Mouse (Mus musculus): ENCODE measurements at regions not wholly inside any gene's neighbourhood (a gene's known extent, or its start where the extent isn't known, plus 50 kb on each side); places are given as distances from the start of the nearest gene placed in this dataset.

- Histone ChIP-seq H3K27me3 (no peaks in the 10 kb centered on the region), H3K4me2 (no peak overlapping the region), H3K4me1 (no peaks in the 10 kb centered on the region), H3K27ac (no peak overlapping the region), H3K36me3 (ENCODE audit: poor library complexity, severe bottlenecking) (no peaks in the 10 kb centered on the region), H3K9me3 (replicated peaks) (no peaks in the 10 kb centered on the region), H3K9ac (no peak overlapping the region), H3K4me3 (no peak overlapping the region)
- ATAC-seq, result no peak
- 91% methylated on average over 2 of the region's 2 CpGs for WGBS
Measured at GRCm38 (mm10) chr17:44422161-44422560, 233.8 kb downstream of the Clic5 start.

DNA sequence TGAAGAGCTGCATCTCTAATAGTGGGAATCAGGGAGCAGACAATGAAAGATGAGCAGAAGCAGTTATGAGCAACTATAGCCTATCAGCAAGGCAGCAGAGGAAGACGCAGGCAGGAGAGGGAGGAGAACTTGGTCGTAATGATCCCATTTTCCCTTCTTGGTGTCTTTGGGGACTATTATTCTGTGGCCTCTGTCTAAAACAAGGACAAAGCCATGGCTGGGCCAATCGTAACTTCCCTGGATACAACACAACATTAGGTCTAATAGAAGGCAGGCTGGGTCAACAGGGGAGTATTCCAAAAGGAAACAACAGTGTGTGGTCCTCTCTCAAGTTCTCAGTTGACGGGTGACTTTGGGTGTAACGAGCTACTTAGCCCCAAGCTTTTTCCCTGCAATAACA is 234.5 kb downstream of the Clic5 start:
- Histone ChIP-seq H3K4me1 (no peaks in the 10 kb centered on the region), H3K9ac (no peak overlapping the region), H3K36me3 (ENCODE audit: poor library complexity, severe bottlenecking) (no peaks in the 10 kb centered on the region), H3K27me3 (no peaks in the 10 kb centered on the region), H3K4me3 (no peak overlapping the region), H3K9me3 (replicated peaks) (no peaks in the 10 kb centered on the region), H3K27ac (no peak overlapping the region), H3K4me2 (no peak overlapping the region)
- WGBS, result 71% methylated on average over 5 of the region's 5 CpGs
- ATAC-seq, result no peak

DNA sequence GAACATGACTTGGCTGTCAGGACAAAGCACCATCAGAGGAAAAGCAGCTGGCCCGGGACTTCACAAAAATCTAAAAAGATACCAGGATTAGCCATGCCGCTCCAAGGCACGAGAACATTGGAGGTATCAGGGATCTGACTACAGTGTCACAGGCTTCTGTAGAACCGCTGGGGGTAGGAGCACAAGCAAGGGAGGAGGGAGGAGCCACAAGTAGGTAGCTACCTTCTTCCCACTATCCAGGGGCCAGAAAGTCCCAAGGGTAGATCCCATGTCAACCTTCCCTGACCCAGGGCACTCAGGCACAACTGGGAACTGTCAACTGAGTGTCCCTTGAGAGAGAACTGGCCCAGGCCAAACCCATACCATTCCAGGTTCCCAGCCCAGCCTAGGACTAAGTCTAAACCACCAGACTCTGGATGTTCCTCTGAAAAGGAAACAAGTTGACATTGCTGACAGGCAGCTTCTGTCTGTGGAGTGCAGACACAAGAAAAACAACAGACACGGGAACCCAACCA is 235.1 kb downstream of the Clic5 start:
- no peaks in the 10 kb centered on the region for H3K36me3 ChIP-seq (ENCODE audit: poor library complexity, severe bottlenecking)
- whole genome bisulfite sequencing, result 93% methylated on average over 5 of the region's 5 CpGs

GRCm38 (mm10) chr17:44432524-44433295 is 244.3 kb downstream of the Clic5 start:
- Histone ChIP-seq H3K27me3 (no peaks in the 10 kb centered on the region), H3K36me3 (ENCODE audit: poor library complexity, severe bottlenecking) (no peaks in the 10 kb centered on the region), H3K27ac (no peak overlapping the region), H3K9me3 (replicated peaks) (no peaks in the 10 kb centered on the region), H3K4me1 (no peaks in the 10 kb centered on the region), H3K4me2 (no peak overlapping the region), H3K9ac (no peak overlapping the region), H3K4me3 (no peak overlapping the region)
- no peak for ATAC-seq
- WGBS, result 64% methylated on average over 4 of the region's 4 CpGs

More for the DNA sequence above, 235.1 kb downstream of the Clic5 start:
- Histone ChIP-seq H3K27me3 (no peaks in the 10 kb centered on the region), H3K4me2 (no peak overlapping the region), H3K4me1 (no peaks in the 10 kb centered on the region), H3K27ac (no peak overlapping the region), H3K9ac (no peak overlapping the region), H3K4me3 (no peak overlapping the region), H3K9me3 (replicated peaks) (no peaks in the 10 kb centered on the region)
- ATAC-seq, result no peak

GRCm38 (mm10) chr17:44433296-44433653 is 244.9 kb downstream of the Clic5 start:
- ATAC-seq, result no peak
- H3K27me3 ChIP-seq, result no peaks in the 10 kb centered on the region
- H3K9ac ChIP-seq, result no peak overlapping the region
- H3K4me1 ChIP-seq, result no peaks in the 10 kb centered on the region
- no peaks in the 10 kb centered on the region for H3K9me3 ChIP-seq (replicated peaks)
- H3K4me3 ChIP-seq, result no peak overlapping the region
- no peak overlapping the region for H3K4me2 ChIP-seq
- no peak overlapping the region for H3K27ac ChIP-seq
- H3K36me3 ChIP-seq (ENCODE audit: poor library complexity, severe bottlenecking), result no peaks in the 10 kb centered on the region

DNA sequence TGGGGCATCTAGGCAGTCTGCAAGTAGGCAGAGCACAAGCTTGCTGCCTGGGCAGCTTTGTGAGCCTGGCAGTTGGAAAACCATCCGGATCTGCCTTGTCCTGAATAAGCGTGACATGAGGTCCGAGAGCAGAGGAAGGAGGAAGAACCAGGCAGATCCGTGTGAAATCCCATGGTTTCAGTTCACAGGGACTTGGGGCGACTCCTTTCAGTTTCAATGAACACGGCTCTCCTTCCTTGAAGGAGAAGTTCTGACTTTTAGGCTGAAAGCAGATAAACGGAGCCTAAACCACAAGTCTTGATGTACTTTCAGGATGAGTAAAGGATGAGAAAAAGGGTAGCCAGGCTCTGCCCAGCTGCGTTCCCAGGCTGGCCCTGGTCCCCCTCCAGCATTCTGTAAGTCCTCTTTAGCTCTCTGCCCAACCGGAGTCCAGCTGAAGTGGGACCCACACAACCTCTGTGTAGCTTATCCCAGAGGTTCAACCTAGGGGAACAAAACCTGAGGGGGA is 248.2 kb downstream of the Clic5 start:
- H3K4me1 ChIP-seq, result no peaks in the 10 kb centered on the region
- H3K4me2 ChIP-seq, result no peak overlapping the region
- H3K9me3 ChIP-seq (replicated peaks), result no peaks in the 10 kb centered on the region
- WGBS, result 90% methylated on average over 9 of the region's 9 CpGs
- H3K4me3 ChIP-seq, result no peak overlapping the region
- no peaks in the 10 kb centered on the region for H3K27me3 ChIP-seq
- no peak for ATAC-seq
- H3K36me3 ChIP-seq (ENCODE audit: poor library complexity, severe bottlenecking), result no peaks in the 10 kb centered on the region
- no peak overlapping the region for H3K27ac ChIP-seq
- H3K9ac ChIP-seq, result no peak overlapping the region

- no peak overlapping the region for H3K4me3 ChIP-seq
- ATAC-seq, result no peak
- H3K9me3 ChIP-seq (replicated peaks), result no peaks in the 10 kb centered on the region
- H3K4me1 ChIP-seq, result no peaks in the 10 kb centered on the region
- no peak overlapping the region for H3K4me2 ChIP-seq
- H3K27me3 ChIP-seq, result no peaks in the 10 kb centered on the region
- no peaks in the 10 kb centered on the region for H3K36me3 ChIP-seq (ENCODE audit: poor library complexity, severe bottlenecking)
- H3K9ac ChIP-seq, result no peak overlapping the region
- no peak overlapping the region for H3K27ac ChIP-seq
Measured at GRCm38 (mm10) chr17:44438526-44438925, 250.1 kb downstream of the Clic5 start.

DNA sequence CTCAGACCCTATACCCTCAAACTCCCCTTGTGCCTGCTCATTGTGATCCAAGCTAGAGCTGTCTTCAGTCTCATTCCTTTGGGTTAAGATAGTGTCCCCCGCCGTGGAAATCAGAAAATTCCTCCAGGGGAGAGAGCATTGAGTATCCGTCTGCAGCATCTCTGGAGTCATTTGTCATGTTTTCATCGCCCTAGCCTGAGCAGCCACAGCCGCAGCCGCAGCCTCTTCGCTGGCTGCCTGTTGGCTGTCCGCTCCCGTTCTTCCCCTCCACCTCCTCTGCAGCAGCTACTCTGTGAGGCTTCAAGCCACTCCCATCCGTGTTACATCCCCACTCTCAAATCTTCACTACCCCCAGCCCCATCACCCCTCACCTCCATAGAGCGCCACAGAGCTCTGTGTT is 255.1 kb downstream of the Clic5 start:
- H3K27ac ChIP-seq, result no peak overlapping the region
- H3K4me2 ChIP-seq, result no peak overlapping the region
- no peaks in the 10 kb centered on the region for H3K36me3 ChIP-seq (ENCODE audit: poor library complexity, severe bottlenecking)
- ATAC-seq, result no peak
- H3K27me3 ChIP-seq, result no peaks in the 10 kb centered on the region
- H3K4me1 ChIP-seq, result no peaks in the 10 kb centered on the region
- no peak overlapping the region for H3K9ac ChIP-seq
- H3K4me3 ChIP-seq, result no peak overlapping the region
- H3K9me3 ChIP-seq (replicated peaks), result no peaks in the 10 kb centered on the region
- 85% methylated on average over 11 of the region's 11 CpGs for WGBS

DNA sequence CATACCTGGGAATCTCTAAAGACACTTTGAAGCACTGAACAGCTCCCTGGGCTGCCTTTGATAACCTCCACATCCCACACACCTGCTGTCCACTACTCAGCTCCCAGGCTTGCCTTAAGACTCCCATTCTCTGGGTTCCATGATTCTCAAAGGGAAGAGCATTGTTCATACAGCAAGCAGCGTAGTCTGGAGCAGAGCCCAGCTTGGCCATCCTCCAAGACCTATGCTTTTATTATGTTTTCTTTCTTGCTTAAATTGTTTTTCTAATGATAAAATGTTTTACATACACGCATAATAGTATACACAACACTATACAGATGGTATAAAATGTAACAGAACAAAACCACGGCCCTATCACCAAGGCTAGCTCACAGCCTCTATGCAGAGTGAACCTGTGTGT is 257.0 kb downstream of the Clic5 start:
- H3K27me3 ChIP-seq, result no peaks in the 10 kb centered on the region
- no peak overlapping the region for H3K4me2 ChIP-seq
- H3K9ac ChIP-seq, result no peak overlapping the region
- no peaks in the 10 kb centered on the region for H3K36me3 ChIP-seq (ENCODE audit: poor library complexity, severe bottlenecking)
- H3K4me1 ChIP-seq, result no peaks in the 10 kb centered on the region
- H3K9me3 ChIP-seq (replicated peaks), result no peaks in the 10 kb centered on the region
- no peak overlapping the region for H3K27ac ChIP-seq
- ATAC-seq, result no peak
- 78% methylated on average over 3 of the region's 3 CpGs for WGBS
- H3K4me3 ChIP-seq, result no peak overlapping the region

All from forebrain, embryonic 13.5 days (tissue).